Mouse (Mus musculus): ENCODE measurements around the gene Adam23. TPM values are rescaled to one million over a fixed set of nuclear protein-coding genes. Genes with fewer than 3 reads are reported as not detected.
A peak's percentile ranks its signal among the peaks of the same experiment; 100 is the strongest.

The Adam23 gene
- polyA plus RNA-seq, 1 experiment from 2014 or later, result 6.6 TPM

GRCm38 (mm10) chr1:63573864-63574611 lies 128.3 kb downstream of the Adam23 start:
- no peaks in the 10 kb centered on the region for H3K9me3 ChIP-seq (replicated peaks; ENCODE audit: control insufficient read depth, low read length)
- 48% methylated on average over 12 of the region's 12 CpGs for WGBS
- H3K9ac ChIP-seq (ENCODE audit: low read length), result no peak overlapping the region
- DNase-seq (ENCODE audit: low spot score) (peak; percentile 25), ATAC-seq (peak; percentile 24; the same call in 1 of the 2 replicates)
- H3K4me3 ChIP-seq (ENCODE audit: low read depth, low read length), result no peak overlapping the region
- H3K27me3 ChIP-seq (replicated peaks; ENCODE audit: control insufficient read depth, insufficient read depth, low read length), result no peaks in the 10 kb centered on the region
- H3K27ac ChIP-seq (ENCODE audit: low read depth, low read length), result peak overlapping the region; percentile 28; the same call in 1 of the 2 replicates
- peaks cover 21% of the 10 kb centered on the region for H3K4me1 ChIP-seq (ENCODE audit: control insufficient read depth, insufficient read depth, low read length)
- no peak overlapping the region for H3K4me2 ChIP-seq (ENCODE audit: low read length)
- H3K36me3 ChIP-seq (ENCODE audit: control insufficient read depth, insufficient read depth, low read length), result no peaks in the 10 kb centered on the region

GRCm38 (mm10) chr1:63576803-63577202 lies 131.1 kb downstream of the Adam23 start:
- peaks cover 21% of the 10 kb centered on the region for H3K4me1 ChIP-seq (ENCODE audit: control insufficient read depth, insufficient read depth, low read length)
- no peak overlapping the region for H3K9ac ChIP-seq (ENCODE audit: low read length)
- WGBS, result 6% methylated on average over 5 of the region's 5 CpGs
- ATAC-seq (0 out of 2 replicates have a peak, but pooled peaks have one; percentile 27), DNase-seq (ENCODE audit: low spot score) (peak; percentile 56)
- H3K27ac ChIP-seq (ENCODE audit: low read depth, low read length), result no peak overlapping the region
- no peak overlapping the region for H3K4me2 ChIP-seq (ENCODE audit: low read length)
- H3K9me3 ChIP-seq (replicated peaks; ENCODE audit: control insufficient read depth, low read length), result no peaks in the 10 kb centered on the region
- no peaks in the 10 kb centered on the region for H3K27me3 ChIP-seq (replicated peaks; ENCODE audit: control insufficient read depth, insufficient read depth, low read length)
- H3K36me3 ChIP-seq (ENCODE audit: control insufficient read depth, insufficient read depth, low read length), result no peaks in the 10 kb centered on the region
- H3K4me3 ChIP-seq (ENCODE audit: low read depth, low read length), result no peak overlapping the region

GRCm38 (mm10) chr1:63579153-63579552 lies 133.5 kb downstream of the Adam23 start:
- Histone ChIP-seq H3K4me1 (ENCODE audit: control insufficient read depth, insufficient read depth, low read length) (peaks cover 2% of the 10 kb centered on the region; the same call in 1 of the 2 replicates), H3K9me3 (replicated peaks; ENCODE audit: control insufficient read depth, low read length) (no peaks in the 10 kb centered on the region), H3K9ac (ENCODE audit: low read length) (no peak overlapping the region), H3K36me3 (ENCODE audit: control insufficient read depth, insufficient read depth, low read length) (no peaks in the 10 kb centered on the region), H3K27me3 (replicated peaks; ENCODE audit: control insufficient read depth, insufficient read depth, low read length) (no peaks in the 10 kb centered on the region), H3K4me2 (ENCODE audit: low read length) (no peak overlapping the region), H3K4me3 (ENCODE audit: low read depth, low read length) (no peak overlapping the region), H3K27ac (ENCODE audit: low read depth, low read length) (no peak overlapping the region)
- 73% methylated on average over 8 of the region's 8 CpGs for WGBS
- DNase-seq (ENCODE audit: low spot score) (peak; percentile 55), ATAC-seq (no peak)

GRCm38 (mm10) chr1:63586869-63587268 lies 141.2 kb downstream of the Adam23 start:
- no peaks in the 10 kb centered on the region for H3K36me3 ChIP-seq (ENCODE audit: control insufficient read depth, insufficient read depth, low read length)
- no peak overlapping the region for H3K9ac ChIP-seq (ENCODE audit: low read length)
- no peaks in the 10 kb centered on the region for H3K4me1 ChIP-seq (ENCODE audit: control insufficient read depth, insufficient read depth, low read length)
- no peak for DNase-seq (ENCODE audit: low spot score)
- no peak overlapping the region; the same call in 1 of the 2 replicates for H3K27ac ChIP-seq (ENCODE audit: low read depth, low read length)
- H3K27me3 ChIP-seq (replicated peaks; ENCODE audit: control insufficient read depth, insufficient read depth, low read length), result no peaks in the 10 kb centered on the region
- no peak for ATAC-seq
- H3K4me3 ChIP-seq (ENCODE audit: low read depth, low read length), result no peak overlapping the region
- WGBS, result 73% methylated on average over 7 of the region's 7 CpGs
- no peak overlapping the region for H3K4me2 ChIP-seq (ENCODE audit: low read length)
- H3K9me3 ChIP-seq (replicated peaks; ENCODE audit: control insufficient read depth, low read length), result no peaks in the 10 kb centered on the region

GRCm38 (mm10) chr1:63603870-63604500 lies 158.3 kb downstream of the Adam23 start:
- H3K4me2 ChIP-seq (ENCODE audit: low read length), result no peak overlapping the region
- no peaks in the 10 kb centered on the region for H3K9me3 ChIP-seq (replicated peaks; ENCODE audit: control insufficient read depth, low read length)
- no peaks in the 10 kb centered on the region for H3K27me3 ChIP-seq (replicated peaks; ENCODE audit: control insufficient read depth, insufficient read depth, low read length)
- no peak overlapping the region for H3K4me3 ChIP-seq (ENCODE audit: low read depth, low read length)
- H3K4me1 ChIP-seq (ENCODE audit: control insufficient read depth, insufficient read depth, low read length), result no peaks in the 10 kb centered on the region
- 57% methylated on average over 3 of the region's 3 CpGs for WGBS
- H3K27ac ChIP-seq (ENCODE audit: low read depth, low read length), result no peak overlapping the region
- H3K9ac ChIP-seq (ENCODE audit: low read length), result no peak overlapping the region
- no peak for ATAC-seq
- no peak for DNase-seq (ENCODE audit: low spot score)
- no peaks in the 10 kb centered on the region for H3K36me3 ChIP-seq (ENCODE audit: control insufficient read depth, insufficient read depth, low read length)

- Histone ChIP-seq H3K27me3 (replicated peaks; ENCODE audit: control insufficient read depth, insufficient read depth, low read length) (no peaks in the 10 kb centered on the region), H3K9me3 (replicated peaks; ENCODE audit: control insufficient read depth, low read length) (no peaks in the 10 kb centered on the region), H3K4me1 (ENCODE audit: control insufficient read depth, insufficient read depth, low read length) (no peaks in the 10 kb centered on the region), H3K27ac (ENCODE audit: low read depth, low read length) (no peak overlapping the region), H3K36me3 (ENCODE audit: control insufficient read depth, insufficient read depth, low read length) (no peaks in the 10 kb centered on the region), H3K9ac (ENCODE audit: low read length) (no peak overlapping the region), H3K4me2 (ENCODE audit: low read length) (no peak overlapping the region), H3K4me3 (ENCODE audit: low read depth, low read length) (no peak overlapping the region)
- ATAC-seq (no peak), DNase-seq (ENCODE audit: low spot score) (no peak)
- 89% methylated on average over 4 of the region's 4 CpGs for WGBS
Measured at GRCm38 (mm10) chr1:63609613-63610012, 163.9 kb downstream of the Adam23 start.

- Histone ChIP-seq H3K36me3 (ENCODE audit: control insufficient read depth, insufficient read depth, low read length) (no peaks in the 10 kb centered on the region), H3K4me1 (ENCODE audit: control insufficient read depth, insufficient read depth, low read length) (no peaks in the 10 kb centered on the region), H3K4me2 (ENCODE audit: low read length) (peak overlapping the region; percentile 14; the same call in 1 of the 2 replicates), H3K27ac (ENCODE audit: low read depth, low read length) (no peak overlapping the region), H3K9ac (ENCODE audit: low read length) (no peak overlapping the region), H3K9me3 (replicated peaks; ENCODE audit: control insufficient read depth, low read length) (no peaks in the 10 kb centered on the region), H3K27me3 (replicated peaks; ENCODE audit: control insufficient read depth, insufficient read depth, low read length) (no peaks in the 10 kb centered on the region), H3K4me3 (ENCODE audit: low read depth, low read length) (no peak overlapping the region; the same call in 1 of the 2 replicates)
- no peak for ATAC-seq
- peak; percentile 25 for DNase-seq (ENCODE audit: low spot score)
- 2% methylated on average over 11 of the region's 11 CpGs for WGBS
Measured at GRCm38 (mm10) chr1:63614594-63614993, 168.9 kb downstream of the Adam23 start.

- Histone ChIP-seq H3K27ac (ENCODE audit: low read depth, low read length) (no peak within 1 kb of the TSS), H3K4me2 (ENCODE audit: low read length) (no peak within 1 kb of the TSS), H3K36me3 (ENCODE audit: control insufficient read depth, insufficient read depth, low read length) (no peaks in the 10 kb centered on the region), H3K27me3 (replicated peaks; ENCODE audit: control insufficient read depth, insufficient read depth, low read length) (no peaks in the 10 kb centered on the region), H3K4me3 (ENCODE audit: low read depth, low read length) (no peak within 1 kb of the TSS), H3K4me1 (ENCODE audit: control insufficient read depth, insufficient read depth, low read length) (no peaks in the 10 kb centered on the region), H3K9ac (ENCODE audit: low read length) (no peak within 1 kb of the TSS), H3K9me3 (replicated peaks; ENCODE audit: control insufficient read depth, low read length) (no peaks in the 10 kb centered on the region)
- DNase-seq (ENCODE audit: low spot score) (no peak), ATAC-seq (no peak)
- whole genome bisulfite sequencing, result 94% methylated on average over 3 of the region's 3 CpGs
Measured at GRCm38 (mm10) chr1:63615668-63616067, 170.0 kb downstream of the Adam23 start, which contains the start of gene Gm39653. Gene Gm39653, plus strand, starts transcription at chr1:63615968.

GRCm38 (mm10) chr1:63628211-63628610 lies 182.5 kb downstream of the Adam23 start:
- Histone ChIP-seq H3K27me3 (replicated peaks; ENCODE audit: control insufficient read depth, insufficient read depth, low read length) (no peaks in the 10 kb centered on the region), H3K4me2 (ENCODE audit: low read length) (no peak overlapping the region), H3K9ac (ENCODE audit: low read length) (no peak overlapping the region), H3K9me3 (replicated peaks; ENCODE audit: control insufficient read depth, low read length) (no peaks in the 10 kb centered on the region), H3K27ac (ENCODE audit: low read depth, low read length) (no peak overlapping the region), H3K4me3 (ENCODE audit: low read depth, low read length) (no peak overlapping the region), H3K36me3 (ENCODE audit: control insufficient read depth, insufficient read depth, low read length) (no peaks in the 10 kb centered on the region), H3K4me1 (ENCODE audit: control insufficient read depth, insufficient read depth, low read length) (no peaks in the 10 kb centered on the region)
- WGBS, result 70% methylated on average over 2 of the region's 2 CpGs
- DNase-seq (ENCODE audit: low spot score) (peak; percentile 6), ATAC-seq (no peak)
